Mouse (Mus musculus) small intestine, adult 2 months (tissue): ENCODE results near the gene Olfr149.

Experiments used
- CTCF ChIP-seq: fragments of 200-500 bp; IDR thresholded peaks from 2 replicates; pipeline ENCODE4 v1.5.1; 2012; ENCODE audit warnings: low read depth, mild to moderate bottlenecking, control low read depth, inconsistent platforms, low read length, moderate library complexity, mixed read lengths; ENCODE audit not compliant: insufficient replicate concordance, insufficient read length; ENCODE audit errors: extremely low read depth
- POLR2A ChIP-seq: fragments of 200-500 bp; IDR thresholded peaks from 2 replicates; pipeline ENCODE4 v1.6.1; 2012; ENCODE audit warnings: low read depth, mild to moderate bottlenecking, control low read depth, inconsistent platforms, low read length, moderate library complexity

DNA sequence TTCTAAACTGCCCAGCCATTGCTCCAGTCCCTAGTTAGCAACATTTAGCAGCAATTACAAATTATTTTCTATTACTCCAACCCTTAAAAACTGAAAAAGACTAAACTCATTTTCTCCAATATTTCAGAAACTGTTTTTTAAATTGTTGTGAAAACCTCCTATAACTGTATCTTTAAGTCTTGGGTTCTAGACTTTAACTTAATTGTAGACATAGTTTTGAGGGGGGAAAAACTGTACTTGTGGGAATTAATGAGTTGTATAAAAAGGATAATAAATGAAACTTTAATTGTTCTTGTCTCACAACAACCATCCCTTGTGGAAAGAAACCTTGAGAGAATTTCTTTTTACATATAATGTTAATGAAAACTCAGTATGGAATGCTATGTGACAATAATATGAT lies 23.8 kb upstream of the Olfr149 start, which contains the start of gene Olfr150:
- TF ChIP-seq CTCF (no peak), POLR2A (no peak)
